Mouse (Mus musculus) testis, adult 2 months (tissue): ENCODE measurements around the gene Gspt1. TPM values are rescaled to one million over a fixed set of nuclear protein-coding genes. Genes with fewer than 3 reads are reported as not detected.

Experiments used
- H3K27ac ChIP-seq: fragments of 200-500 bp; 2 replicates; pipeline ENCODE4 v1.5.1; 2012; ENCODE audit warnings: low read depth, low read length; ENCODE audit not compliant: control insufficient read depth, insufficient read depth
- H3K27me3 ChIP-seq: fragments of 200-500 bp; 2 replicates; pipeline ENCODE4 v1.6.1; 2012; ENCODE audit warnings: mild to moderate bottlenecking, low read length, moderate library complexity; ENCODE audit not compliant: control insufficient read depth, insufficient read depth
- H3K36me3 ChIP-seq: fragments of 200-500 bp; 2 replicates; pipeline ENCODE4 v1.6.1; 2012; ENCODE audit warnings: mild to moderate bottlenecking, low read length; ENCODE audit not compliant: control insufficient read depth, insufficient read depth
- H3K4me1 ChIP-seq: fragments of 200-500 bp; 2 replicates; pipeline ENCODE4 v1.6.1; 2012; ENCODE audit warnings: low read length; ENCODE audit not compliant: control insufficient read depth, insufficient read depth
- H3K4me3 ChIP-seq: fragments of 200-500 bp; 2 replicates; pipeline ENCODE4 v1.5.1; 2012; ENCODE audit warnings: low read depth, mild to moderate bottlenecking, low read length, moderate library complexity, mixed read lengths; ENCODE audit not compliant: control insufficient read depth
- CTCF ChIP-seq: fragments of 200-500 bp; IDR thresholded peaks from 2 replicates; pipeline ENCODE4 v1.5.1; 2012; ENCODE audit warnings: low read depth, mild to moderate bottlenecking, inconsistent platforms, low read length, moderate library complexity; ENCODE audit not compliant: control insufficient read depth, insufficient read depth, insufficient replicate concordance
- POLR2A ChIP-seq: fragments of 200-500 bp; IDR thresholded peaks from 2 replicates; pipeline ENCODE4 v1.6.1; 2012; ENCODE audit warnings: low read depth, mild to moderate bottlenecking, inconsistent platforms, low read length, moderate library complexity; ENCODE audit not compliant: control insufficient read depth
- polyA plus RNA-seq: library from polyadenylated mRNA; depleted of rRNA; stranded (reverse); fragments of >200 nt; gene quantifications from 2 replicates; pipeline ENCODE4 v1.2.3, GENCODE M21; 2012

The Gspt1 gene
- polyA plus RNA-seq, 1 experiment, result 18.1 TPM

DNA sequence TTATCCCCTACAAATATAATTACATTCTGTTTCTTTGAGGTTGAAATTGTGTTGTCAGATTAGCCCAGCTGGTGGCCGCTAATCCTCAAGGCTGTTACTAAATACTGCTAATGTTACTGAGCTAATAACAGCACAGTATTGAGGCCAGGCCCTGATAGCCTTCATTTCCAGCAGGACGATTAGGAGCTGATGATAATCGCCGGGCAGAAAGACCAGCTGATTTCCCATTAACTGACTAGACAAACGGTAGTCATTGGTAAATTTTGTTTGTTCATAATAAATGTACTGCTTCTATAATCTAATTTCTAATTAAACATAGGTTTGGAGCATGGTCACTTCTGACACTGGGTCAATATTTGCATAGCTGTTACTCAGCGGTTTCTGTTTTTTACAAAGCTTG lies 24.7 kb upstream of the Gspt1 start:
- no peak overlapping the region for H3K4me3 ChIP-seq
- no peaks in the 10 kb centered on the region for H3K36me3 ChIP-seq
- H3K27ac ChIP-seq, result peak overlapping the region; percentile 74
- H3K4me1 ChIP-seq, result peaks cover 12% of the 10 kb centered on the region
- H3K27me3 ChIP-seq, result no peaks in the 10 kb centered on the region
- no peak for TF ChIP-seq POLR2A
- TF ChIP-seq CTCF, result no peak

DNA sequence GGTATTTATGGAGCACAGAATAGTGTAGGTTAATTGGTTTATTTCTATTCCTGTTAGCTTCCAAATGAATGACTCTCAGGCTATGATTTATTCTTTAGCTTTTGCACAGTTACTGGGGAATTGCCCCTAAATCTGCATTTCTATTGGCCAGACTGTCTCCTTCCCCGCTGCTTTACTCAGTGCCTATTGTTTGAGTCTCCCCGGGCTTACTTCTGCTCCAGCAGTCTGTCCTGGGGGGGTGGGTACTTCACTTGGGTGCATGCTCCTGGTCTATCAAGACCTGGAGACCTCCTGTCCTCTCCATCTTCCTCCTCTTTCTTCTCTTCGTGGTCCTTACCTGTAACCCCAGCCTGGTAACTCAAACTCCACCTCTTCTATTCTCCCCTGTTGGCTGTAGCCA lies 22.8 kb upstream of the Gspt1 start:
- H3K27me3 ChIP-seq, result no peaks in the 10 kb centered on the region
- H3K4me1 ChIP-seq, result peaks cover 12% of the 10 kb centered on the region
- TF ChIP-seq POLR2A (no peak), CTCF (no peak)
- H3K4me3 ChIP-seq, result no peak overlapping the region
- H3K36me3 ChIP-seq, result no peaks in the 10 kb centered on the region
- no peak overlapping the region for H3K27ac ChIP-seq

DNA sequence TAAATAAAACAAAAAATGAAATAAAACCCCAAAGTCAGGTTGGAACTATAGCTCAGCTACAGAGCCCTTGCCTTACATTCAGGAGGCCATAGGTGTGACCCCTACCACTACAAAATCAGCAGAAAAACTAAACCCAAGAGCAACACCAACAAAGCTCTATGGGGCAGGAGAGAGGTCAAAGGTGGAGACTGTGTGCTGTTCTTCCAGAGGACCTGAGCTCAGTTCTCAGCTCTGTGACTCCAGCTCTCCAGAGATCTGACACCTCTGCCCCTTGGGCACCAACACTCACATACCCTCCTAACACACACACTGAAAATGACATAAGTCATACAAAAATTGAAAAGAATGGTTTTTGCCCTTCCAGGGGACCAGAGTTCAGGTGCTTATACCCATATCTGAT lies 16.9 kb upstream of the Gspt1 start:
- H3K27me3 ChIP-seq, result no peaks in the 10 kb centered on the region
- no peak overlapping the region for H3K4me3 ChIP-seq
- H3K36me3 ChIP-seq, result no peaks in the 10 kb centered on the region
- TF ChIP-seq CTCF, result no peak
- H3K4me1 ChIP-seq, result peaks cover 2% of the 10 kb centered on the region; the same call in 1 of the 2 replicates
- no peak overlapping the region for H3K27ac ChIP-seq

DNA sequence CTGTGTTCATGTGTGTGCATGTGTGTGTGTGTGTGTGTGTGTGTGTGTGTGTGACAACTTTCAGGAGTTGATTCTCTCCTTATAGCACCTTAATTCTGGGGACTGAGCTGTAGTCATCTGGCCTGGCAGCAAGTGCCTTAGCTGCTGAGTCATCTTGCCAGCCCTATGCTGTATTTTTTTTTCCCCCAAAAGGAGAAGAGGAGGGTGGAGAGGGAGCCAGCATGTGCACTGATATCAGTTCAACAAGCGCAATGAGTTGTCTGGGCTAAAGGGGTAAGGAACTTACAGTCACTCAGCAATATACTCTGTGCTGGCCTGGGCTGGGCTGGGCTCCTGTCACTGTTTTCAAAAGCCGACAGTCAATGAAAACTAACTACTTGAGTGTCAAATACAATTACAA lies 16.5 kb upstream of the Gspt1 start:
- no peak for TF ChIP-seq POLR2A
- Histone ChIP-seq H3K36me3 (no peaks in the 10 kb centered on the region), H3K4me3 (no peak overlapping the region), H3K27ac (no peak overlapping the region), H3K27me3 (no peaks in the 10 kb centered on the region), H3K4me1 (peaks cover 1% of the 10 kb centered on the region; the same call in 1 of the 2 replicates)

DNA sequence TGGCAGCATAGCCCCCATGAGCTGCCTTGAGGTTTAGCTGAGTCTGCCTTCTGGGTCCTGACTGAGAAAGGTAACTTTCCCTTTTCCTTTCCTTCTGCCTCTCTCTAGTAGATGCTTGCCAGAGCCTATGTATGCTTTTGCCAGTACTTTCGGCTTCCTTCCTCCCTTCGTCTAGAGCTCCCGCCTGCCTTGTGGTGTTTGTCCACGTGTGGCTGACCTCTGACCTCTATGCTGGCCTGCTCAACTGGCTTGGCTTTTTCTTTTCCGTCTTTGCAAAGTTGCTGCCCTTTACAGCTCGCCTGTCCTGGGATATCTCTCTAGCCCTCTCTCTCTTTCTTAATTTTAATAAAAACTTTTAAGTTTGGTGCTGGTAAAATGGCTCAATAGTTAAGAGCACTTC lies 15.7 kb upstream of the Gspt1 start:
- Histone ChIP-seq H3K4me1 (no peaks in the 10 kb centered on the region), H3K27me3 (no peaks in the 10 kb centered on the region), H3K4me3 (no peak overlapping the region), H3K36me3 (no peaks in the 10 kb centered on the region), H3K27ac (no peak overlapping the region)
- TF ChIP-seq POLR2A (no peak), CTCF (no peak)

DNA sequence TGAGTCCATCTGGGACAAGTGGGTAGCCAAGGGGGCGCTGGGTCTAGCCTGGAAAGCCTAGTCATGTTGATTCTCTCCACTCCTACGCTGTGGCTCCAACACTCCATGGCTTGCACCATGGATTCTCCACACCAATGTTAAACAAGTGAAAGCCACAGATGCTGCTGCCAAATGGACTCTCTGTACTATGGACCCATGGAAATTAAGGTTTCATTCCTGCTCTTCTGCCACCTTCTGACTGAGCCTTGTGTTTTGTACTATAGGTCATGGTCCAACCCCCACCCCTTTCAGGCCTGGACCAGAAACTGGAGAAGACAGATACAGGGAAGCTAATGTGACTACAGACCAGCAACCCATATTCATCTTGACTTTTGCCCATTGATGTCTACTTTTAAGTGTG lies 12.4 kb upstream of the Gspt1 start:
- H3K27me3 ChIP-seq, result no peaks in the 10 kb centered on the region
- TF ChIP-seq CTCF (no peak), POLR2A (no peak)
- no peak overlapping the region for H3K27ac ChIP-seq
- no peaks in the 10 kb centered on the region for H3K36me3 ChIP-seq
- peak overlapping the region; percentile 13; the same call in 1 of the 2 replicates for H3K4me3 ChIP-seq
- no peaks in the 10 kb centered on the region for H3K4me1 ChIP-seq

DNA sequence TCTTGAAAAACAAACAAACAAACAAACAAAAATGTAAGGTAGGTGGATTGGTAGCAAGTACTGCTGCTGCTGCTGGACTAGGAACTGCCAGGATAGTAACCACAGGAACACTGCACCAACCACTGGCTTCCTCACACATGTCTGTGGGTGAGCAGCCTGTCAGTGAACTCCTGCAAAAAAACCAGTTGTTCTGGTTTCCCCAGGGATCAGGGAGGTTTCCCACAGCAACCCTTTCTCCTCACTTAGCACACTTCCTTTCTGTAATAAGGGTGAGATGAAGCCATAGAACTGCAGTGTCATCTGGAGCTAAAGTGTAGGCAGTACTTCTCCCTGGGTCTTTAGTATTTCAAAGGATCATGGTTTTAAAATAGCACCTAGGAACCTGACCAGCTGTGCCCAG lies 9.1 kb upstream of the Gspt1 start:
- Histone ChIP-seq H3K27me3 (no peaks in the 10 kb centered on the region), H3K4me3 (no peak overlapping the region), H3K36me3 (no peaks in the 10 kb centered on the region), H3K27ac (no peak overlapping the region), H3K4me1 (no peaks in the 10 kb centered on the region)
- TF ChIP-seq CTCF (no peak), POLR2A (no peak)

DNA sequence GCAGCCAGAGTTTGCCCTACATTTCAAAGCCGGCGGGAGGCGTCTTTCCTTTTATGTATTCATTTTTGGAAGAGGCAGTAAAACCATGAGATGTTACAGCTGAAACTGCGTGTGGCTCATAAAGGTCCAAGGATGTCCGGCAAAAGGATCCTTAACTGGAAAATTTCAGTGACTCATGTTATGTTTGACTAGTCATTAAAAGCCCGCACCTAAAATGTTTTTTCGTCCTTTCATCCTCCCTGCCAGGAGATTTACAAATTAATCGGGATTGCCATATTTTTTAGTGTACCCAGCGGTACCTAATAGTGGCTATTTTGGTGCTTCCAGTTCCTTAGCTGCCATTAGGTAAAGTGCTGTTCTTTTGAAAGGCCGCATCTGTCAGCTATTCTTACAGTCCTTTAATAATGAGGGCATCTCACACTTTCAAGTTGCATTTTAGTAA lies 619 bp upstream of the Gspt1 start:
- no peaks in the 10 kb centered on the region for H3K27me3 ChIP-seq
- H3K36me3 ChIP-seq, result no peaks in the 10 kb centered on the region
- H3K27ac ChIP-seq, result peak overlapping the region; percentile 93
- H3K4me3 ChIP-seq, result peak overlapping the region; percentile 97
- no peak for TF ChIP-seq POLR2A
- no peak for TF ChIP-seq CTCF
- H3K4me1 ChIP-seq, result peaks cover 2% of the 10 kb centered on the region; the same call in 1 of the 2 replicates
